Mouse (Mus musculus) limb, embryonic 11.5 days (tissue): ENCODE results near the gene Dysf. TPM values are rescaled to one million over a fixed set of nuclear protein-coding genes. Genes with fewer than 3 reads are reported as not detected.
"Not testable (repeated sequence)": the region's sequence is repeated elsewhere in the genome, so short reads cannot be mapped to it uniquely, and the experiment has no call there.

Experiments used
- ATAC-seq: fragments of 200-750 bp; cut with Nextera tagmentation; 2 replicates; pipeline ENCODE4 v1.8.0; 2017; ENCODE audit warnings: low read depth; ENCODE audit not compliant: insufficient number of reproducible peaks, low FRiP score, low TSS enrichment
- DNase-seq: peaks from one replicate; pipeline ENCODE4 v3.0.0-alpha.2; 2015; ENCODE audit warnings: low spot score
- H3K27ac ChIP-seq: fragments of 300-500 bp; sonication (generic); replicated peaks from 2 replicates; pipeline ENCODE4 v1.5.1; 2014; ENCODE audit warnings: low read depth, mild to moderate bottlenecking, low read length
- H3K27me3 ChIP-seq: fragments of 300-500 bp; sonication (generic); 2 replicates; pipeline ENCODE4 v1.6.1; 2014; ENCODE audit warnings: mild to moderate bottlenecking, low read length, mixed read lengths; ENCODE audit not compliant: control insufficient read depth, insufficient read depth
- H3K36me3 ChIP-seq: fragments of 300-500 bp; sonication (generic); 2 replicates; pipeline ENCODE4 v1.6.1; 2014; ENCODE audit warnings: mild to moderate bottlenecking, low read length, moderate library complexity, mixed read lengths; ENCODE audit not compliant: control insufficient read depth, insufficient read depth
- H3K4me1 ChIP-seq: fragments of 300-500 bp; sonication (generic); 2 replicates; pipeline ENCODE4 v1.6.1; 2014; ENCODE audit warnings: low read length, mixed read lengths; ENCODE audit not compliant: control insufficient read depth, insufficient read depth
- H3K4me2 ChIP-seq: fragments of 300-500 bp; sonication (generic); 2 replicates; pipeline ENCODE4 v1.6.1; 2014; ENCODE audit warnings: low read depth, mild to moderate bottlenecking, moderate library complexity; ENCODE audit not compliant: severe bottlenecking
- H3K4me3 ChIP-seq: fragments of 300-500 bp; sonication (generic); 2 replicates; pipeline ENCODE4 v1.5.1; 2014; ENCODE audit warnings: low read depth, low read length
- H3K9ac ChIP-seq: fragments of 300-500 bp; sonication (generic); 2 replicates; pipeline ENCODE4 v1.6.1; 2014; ENCODE audit warnings: mild to moderate bottlenecking, low read length
- H3K9me3 ChIP-seq: fragments of 300-500 bp; sonication (generic); 2 replicates; pipeline ENCODE4 v1.6.1; 2016; ENCODE audit warnings: low read length; ENCODE audit not compliant: control insufficient read depth
- WGBS: fragments of 180-500 bp; shearing (Covaris S2); extraction: QIAGEN DNeasy Blood & Tissue Kit; methylation state at CpG from one replicate; pipeline ENCODE4 v1.1.7; 2014; 5-methylcytosine and 5-hydroxymethylcytosine counted together
- polyA plus RNA-seq: library from polyadenylated mRNA; unstranded; fragments of >200 nt; fragmentation: Nextera tagmentation; extraction: Ambion mirVana; gene quantifications from 2 replicates; pipeline ENCODE4 v1.2.1, GENCODE M21; 2014

Dysf gene
- polyA plus RNA-seq, 1 experiment from 2014 or later, result 16.7 TPM

DNA sequence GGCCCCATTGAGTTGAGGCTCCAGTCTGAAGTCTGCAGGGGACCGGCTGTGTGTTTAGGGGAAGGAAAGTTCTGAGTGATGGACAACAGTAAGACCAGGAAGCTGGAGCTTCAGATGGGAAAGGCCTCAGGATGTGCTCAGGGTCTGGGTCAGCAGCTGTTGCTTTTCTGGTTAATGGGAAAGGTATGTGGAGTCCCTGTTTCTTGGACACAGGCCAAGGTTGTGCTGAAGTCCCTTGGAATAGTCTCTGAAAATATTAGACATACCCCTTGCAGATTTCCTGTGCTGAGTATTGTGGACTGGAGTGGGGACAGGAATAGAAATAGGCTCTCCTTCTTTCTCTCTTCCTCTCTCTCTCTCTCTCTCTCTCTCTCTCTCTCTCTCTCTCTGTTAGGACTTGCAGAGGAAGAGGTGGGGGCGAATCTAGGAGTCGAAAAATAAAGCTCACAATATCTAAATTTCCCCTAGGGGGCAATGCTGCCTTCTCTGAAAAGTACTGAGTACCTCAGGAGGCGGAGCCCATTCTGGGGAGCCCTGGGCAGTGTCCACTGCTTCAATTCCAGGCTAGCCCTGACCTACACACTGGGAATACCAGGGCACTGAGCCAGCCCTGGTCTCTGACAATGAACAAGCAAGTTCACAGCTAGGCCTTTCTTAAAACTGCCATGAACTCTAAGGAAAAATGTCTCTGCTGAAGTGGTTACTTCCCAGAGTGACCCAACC, 6.7 kb downstream of the Dysf start:
- DNase-seq, ATAC-seq: not testable (repeated sequence)
- 74% methylated on average over 4 of the region's 4 CpGs for WGBS

GRCm38 (mm10) chr6:84016851-84017250, 8.5 kb downstream of the Dysf start:
- no peak for ATAC-seq
- Histone ChIP-seq H3K36me3 (no peaks in the 10 kb centered on the region), H3K27ac (no peak overlapping the region), H3K4me3 (no peak overlapping the region), H3K9me3 (no peaks in the 10 kb centered on the region), H3K4me2 (no peak overlapping the region), H3K27me3 (peaks cover 8% of the 10 kb centered on the region; the same call in 1 of the 2 replicates), H3K4me1 (no peaks in the 10 kb centered on the region), H3K9ac (no peak overlapping the region)
- WGBS, result 89% methylated on average over 7 of the region's 7 CpGs
- DNase-seq, result no peak

More for the DNA sequence above, 6.7 kb downstream of the Dysf start:
- not testable (repeated sequence) for H3K4me2 ChIP-seq, H3K9me3 ChIP-seq, H3K27ac ChIP-seq, H3K4me1 ChIP-seq, H3K27me3 ChIP-seq, H3K9ac ChIP-seq, H3K36me3 ChIP-seq, H3K4me3 ChIP-seq

DNA sequence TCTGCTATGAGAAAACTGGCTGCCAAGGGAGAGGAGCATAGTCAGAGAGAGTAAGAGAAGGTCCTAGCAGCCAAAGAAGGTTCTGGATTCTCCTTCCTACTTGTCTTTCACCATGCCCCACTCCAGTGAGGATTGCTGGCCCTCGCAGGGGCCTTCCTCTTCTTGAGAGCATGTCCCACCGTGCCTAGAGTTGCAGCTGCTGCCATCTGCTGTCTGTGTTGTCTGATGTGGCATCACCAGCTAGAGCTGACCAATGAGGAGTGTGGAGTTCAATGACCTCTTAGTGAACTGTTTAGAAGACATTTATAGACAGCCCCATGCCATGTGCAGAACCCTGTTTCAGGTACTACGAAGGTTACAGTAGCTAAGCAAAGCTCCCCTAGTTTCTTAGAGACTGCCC, 9.0 kb downstream of the Dysf start:
- Histone ChIP-seq H3K36me3 (no peaks in the 10 kb centered on the region), H3K9ac (no peak overlapping the region), H3K4me3 (no peak overlapping the region), H3K27me3 (peaks cover 8% of the 10 kb centered on the region; the same call in 1 of the 2 replicates), H3K4me2 (no peak overlapping the region), H3K4me1 (no peaks in the 10 kb centered on the region), H3K27ac (no peak overlapping the region), H3K9me3 (no peaks in the 10 kb centered on the region)
- ATAC-seq, result no peak
- 59% methylated on average over 3 of the region's 3 CpGs for WGBS
- no peak for DNase-seq

GRCm38 (mm10) chr6:84018906-84019550, 10.6 kb downstream of the Dysf start:
- ATAC-seq (peak; percentile 70), DNase-seq (peak; percentile 71)
- Histone ChIP-seq H3K9me3 (no peaks in the 10 kb centered on the region), H3K27ac (no peak overlapping the region), H3K4me2 (peak overlapping the region; percentile 70), H3K9ac (0 out of 2 replicates have a peak overlapping the region, but pooled peaks have one; percentile 31), H3K27me3 (peaks cover 8% of the 10 kb centered on the region; the same call in 1 of the 2 replicates), H3K36me3 (no peaks in the 10 kb centered on the region), H3K4me1 (no peaks in the 10 kb centered on the region), H3K4me3 (peak overlapping the region; percentile 28)
- WGBS, result 6% methylated on average over 28 of the region's 28 CpGs

- Histone ChIP-seq H3K4me2 (no peak overlapping the region), H3K27me3 (peaks cover 8% of the 10 kb centered on the region; the same call in 1 of the 2 replicates), H3K4me3 (no peak overlapping the region), H3K9me3 (no peaks in the 10 kb centered on the region), H3K27ac (no peak overlapping the region), H3K4me1 (no peaks in the 10 kb centered on the region), H3K36me3 (no peaks in the 10 kb centered on the region), H3K9ac (no peak overlapping the region)
- ATAC-seq (no peak), DNase-seq (no peak)
- WGBS, result 84% methylated on average over 4 of the region's 4 CpGs
These were observed 11.6 kb downstream of the Dysf start for GRCm38 (mm10) chr6:84020002-84020401.

GRCm38 (mm10) chr6:84021990-84022389, 13.6 kb downstream of the Dysf start:
- Histone ChIP-seq H3K4me1 (no peaks in the 10 kb centered on the region), H3K36me3 (no peaks in the 10 kb centered on the region), H3K27me3 (peaks cover 8% of the 10 kb centered on the region; the same call in 1 of the 2 replicates), H3K4me3 (no peak overlapping the region), H3K27ac (no peak overlapping the region), H3K9me3 (no peaks in the 10 kb centered on the region), H3K4me2 (no peak overlapping the region), H3K9ac (no peak overlapping the region)
- WGBS, result 75% methylated on average over 3 of the region's 3 CpGs
- no peak for DNase-seq
- no peak for ATAC-seq

- 86% methylated on average over 3 of the region's 3 CpGs for WGBS
These were observed 17.2 kb downstream of the Dysf start for GRCm38 (mm10) chr6:84025636-84026035.

GRCm38 (mm10) chr6:84028791-84029190, 20.4 kb downstream of the Dysf start:
- no peak overlapping the region for H3K4me2 ChIP-seq
- no peak for DNase-seq
- no peak overlapping the region for H3K27ac ChIP-seq
- H3K4me3 ChIP-seq, result no peak overlapping the region
- H3K36me3 ChIP-seq, result no peaks in the 10 kb centered on the region
- no peaks in the 10 kb centered on the region for H3K9me3 ChIP-seq
- no peak overlapping the region for H3K9ac ChIP-seq
- no peaks in the 10 kb centered on the region for H3K4me1 ChIP-seq
- ATAC-seq, result no peak
- no peaks in the 10 kb centered on the region for H3K27me3 ChIP-seq

More at GRCm38 (mm10) chr6:84025636-84026035, 17.2 kb downstream of the Dysf start:
- ATAC-seq, result no peak
- Histone ChIP-seq H3K27ac (no peak overlapping the region), H3K4me3 (no peak overlapping the region), H3K9me3 (no peaks in the 10 kb centered on the region), H3K4me2 (no peak overlapping the region), H3K27me3 (no peaks in the 10 kb centered on the region), H3K36me3 (no peaks in the 10 kb centered on the region), H3K4me1 (no peaks in the 10 kb centered on the region), H3K9ac (no peak overlapping the region)
- no peak for DNase-seq
